Mouse (Mus musculus) 3134 (cell line): ENCODE measurements around the gene Tmem202.

Experiments
- DNase-seq: peaks from one replicate; pipeline ENCODE4 v3.0.0-alpha.2; 2011; ENCODE audit warnings: low spot score; ENCODE audit not compliant: insufficient read length; ENCODE audit errors: extremely low read depth

The Tmem202 gene

GRCm38 (mm10) chr9:59469446-59469845 lies 70.2 kb downstream of the Tmem202 start:
- no peak for DNase-seq
